Mouse (Mus musculus) intestine, postnatal 0 days (tissue): Measurements from ENCODE around the gene Gm28374. TPM values are rescaled to one million over a fixed set of nuclear protein-coding genes. Genes with fewer than 3 reads are reported as not detected.
A peak's percentile ranks its signal among the peaks of the same experiment; 100 is the strongest.

Source experiments
- ATAC-seq: fragments of 200-750 bp; cut with Nextera tagmentation; 2 replicates; pipeline ENCODE4 v1.8.0; 2017; ENCODE audit warnings: mild to moderate bottlenecking, moderate TSS enrichment, moderate library complexity
- H3K27ac ChIP-seq: fragments of 300-500 bp; sonication (generic); 2 replicates; pipeline ENCODE4 v1.5.1; 2014; ENCODE audit warnings: mild to moderate bottlenecking, low read depth, low read length, moderate library complexity
- H3K27me3 ChIP-seq: fragments of 300-500 bp; sonication (generic); replicated peaks from 2 replicates; pipeline ENCODE4 v1.6.1; 2014; ENCODE audit warnings: low read length, mixed read lengths; ENCODE audit not compliant: control insufficient read depth, insufficient read depth
- H3K36me3 ChIP-seq: fragments of 300-500 bp; sonication (generic); 2 replicates; pipeline ENCODE4 v1.6.1; 2014; ENCODE audit warnings: mild to moderate bottlenecking, moderate library complexity; ENCODE audit not compliant: control insufficient read depth, insufficient read depth
- H3K4me1 ChIP-seq: fragments of 300-500 bp; sonication (generic); replicated peaks from 2 replicates; pipeline ENCODE4 v1.6.1; 2014; ENCODE audit warnings: antibody characterized with exemption, low read length, mixed read lengths; ENCODE audit not compliant: control insufficient read depth, insufficient read depth
- H3K4me2 ChIP-seq: fragments of 300-500 bp; sonication (generic); replicated peaks from 2 replicates; pipeline ENCODE4 v1.6.1; 2014; ENCODE audit warnings: low read depth, mild to moderate bottlenecking, moderate library complexity
- H3K4me3 ChIP-seq: fragments of 300-500 bp; sonication (generic); 2 replicates; pipeline ENCODE4 v1.5.1; 2014; ENCODE audit warnings: low read depth, low read length
- H3K9ac ChIP-seq: fragments of 300-500 bp; sonication (generic); 2 replicates; pipeline ENCODE4 v1.6.1; 2014; ENCODE audit warnings: mild to moderate bottlenecking, low read depth, low read length
- H3K9me3 ChIP-seq: fragments of 300-500 bp; sonication (generic); 2 replicates; pipeline ENCODE4 v1.6.1; 2016; ENCODE audit warnings: mixed run types; ENCODE audit not compliant: control insufficient read depth
- CTCF ChIP-seq: sonication (generic); IDR thresholded peaks from 2 replicates; pipeline ENCODE4 v1.5.1; 2016; ENCODE audit warnings: low read depth, mild to moderate bottlenecking, control low read depth, antibody characterized with exemption, moderate library complexity
- WGBS: fragments of 180-500 bp; shearing (Covaris S2); extraction: QIAGEN DNeasy Blood & Tissue Kit; methylation state at CpG from one replicate; pipeline ENCODE4 v1.1.7; 2014; 5-methylcytosine and 5-hydroxymethylcytosine counted together
- polyA plus RNA-seq: library from polyadenylated mRNA; unstranded; fragments of >200 nt; fragmentation: Nextera tagmentation; extraction: Ambion mirVana; gene quantifications from 2 replicates; pipeline ENCODE4 v1.2.1, GENCODE M21; 2015

Gene Gm28374
- polyA plus RNA-seq, 1 experiment from 2014 or later, result 0.43 TPM

GRCm38 (mm10) chr19:6067724-6068415, 14.2 kb downstream of the Gm28374 start, which contains the start of gene Tm7sf2:
TSS of gene Tm7sf2 (minus strand) at chr19:6068373.
- TF ChIP-seq CTCF, result peak; percentile 23
- Histone ChIP-seq H3K9me3 (no peaks in the 10 kb centered on the region), H3K27me3 (no peaks in the 10 kb centered on the region), H3K4me3 (peak within 1 kb of the TSS; percentile 50), H3K36me3 (peaks cover 34% of the 10 kb centered on the region), H3K27ac (peak within 1 kb of the TSS; percentile 75), H3K4me2 (peak within 1 kb of the TSS; percentile 94), H3K9ac (peak within 1 kb of the TSS; percentile 50), H3K4me1 (no peaks in the 10 kb centered on the region)
- WGBS, result 6% methylated on average over 33 of the region's 33 CpGs
- ATAC-seq, result peak; percentile 90

GRCm38 (mm10) chr19:6067011-6067723, 14.9 kb downstream of the Gm28374 start:
- peak overlapping the region; percentile 94 for H3K4me2 ChIP-seq
- peak overlapping the region; percentile 50 for H3K4me3 ChIP-seq
- H3K4me1 ChIP-seq, result 0 out of 2 replicates have a peak, but pooled peaks cover 6% of the 10 kb centered on the region
- peak; percentile 61 for ATAC-seq
- H3K27ac ChIP-seq, result peak overlapping the region; percentile 75
- peak; percentile 93 for TF ChIP-seq CTCF
- peak overlapping the region; percentile 50 for H3K9ac ChIP-seq
- no peaks in the 10 kb centered on the region for H3K9me3 ChIP-seq
- H3K36me3 ChIP-seq, result peaks cover 29% of the 10 kb centered on the region
- H3K27me3 ChIP-seq, result no peaks in the 10 kb centered on the region
- under 1% methylated on average over 30 of the region's 30 CpGs for WGBS

- Histone ChIP-seq H3K27ac (no peak overlapping the region), H3K36me3 (peaks cover 28% of the 10 kb centered on the region)
- no peak for ATAC-seq
These were observed 15.5 kb downstream of the Gm28374 start for GRCm38 (mm10) chr19:6066571-6066970.

DNA sequence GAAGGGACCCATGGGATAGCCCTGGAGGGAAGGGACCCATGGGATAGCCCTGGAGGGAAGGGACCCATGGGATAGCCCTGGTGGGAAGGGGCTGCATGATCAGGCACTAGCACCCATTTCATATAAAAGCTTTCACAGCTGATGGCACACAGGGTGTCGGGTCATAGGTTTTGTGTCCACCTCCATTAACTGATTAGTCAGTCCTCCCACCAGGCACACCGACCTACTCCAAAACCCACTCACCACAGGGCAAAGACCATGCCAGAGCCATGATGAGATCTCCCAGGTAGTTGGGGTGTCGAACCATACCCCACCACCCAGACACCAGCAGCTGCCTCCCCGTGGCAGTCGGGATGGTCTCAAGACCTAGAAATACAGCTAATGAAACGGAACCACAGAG, 19.0 kb downstream of the Gm28374 start:
- Histone ChIP-seq H3K36me3 (0 out of 2 replicates have a peak, but pooled peaks cover 3% of the 10 kb centered on the region), H3K27me3 (no peaks in the 10 kb centered on the region), H3K9me3 (no peaks in the 10 kb centered on the region), H3K27ac (no peak overlapping the region), H3K4me1 (0 out of 2 replicates have a peak, but pooled peaks cover 8% of the 10 kb centered on the region), H3K4me3 (no peak overlapping the region), H3K4me2 (0 out of 2 replicates have a peak overlapping the region, but pooled peaks have one; percentile 96), H3K9ac (no peak overlapping the region)
- TF ChIP-seq CTCF, result no peak
- 92% methylated on average over 6 of the region's 6 CpGs for WGBS
- ATAC-seq, result no peak

More at GRCm38 (mm10) chr19:6066571-6066970, 15.5 kb downstream of the Gm28374 start:
- H3K9me3 ChIP-seq, result no peaks in the 10 kb centered on the region
- no peak overlapping the region for H3K9ac ChIP-seq
- H3K4me3 ChIP-seq, result peak overlapping the region; percentile 50
- WGBS, result 15% methylated on average over 5 of the region's 5 CpGs
- H3K27me3 ChIP-seq, result no peaks in the 10 kb centered on the region
- TF ChIP-seq CTCF, result no peak
- H3K4me2 ChIP-seq, result peak overlapping the region; percentile 94
- H3K4me1 ChIP-seq, result 0 out of 2 replicates have a peak, but pooled peaks cover 8% of the 10 kb centered on the region

- H3K27me3 ChIP-seq, result no peaks in the 10 kb centered on the region
- peak overlapping the region; percentile 94; the same call in 1 of the 2 replicates for H3K27ac ChIP-seq
- H3K4me2 ChIP-seq, result peak overlapping the region; percentile 96
These were observed 19.6 kb downstream of the Gm28374 start for GRCm38 (mm10) chr19:6062418-6062817.

More at GRCm38 (mm10) chr19:6062418-6062817, 19.6 kb downstream of the Gm28374 start:
- 30% methylated on average over 5 of the region's 5 CpGs for WGBS
- no peak for TF ChIP-seq CTCF
- ATAC-seq, result no peak
- peak overlapping the region; percentile 79 for H3K4me3 ChIP-seq
- H3K4me1 ChIP-seq, result 0 out of 2 replicates have a peak, but pooled peaks cover 8% of the 10 kb centered on the region
- peak overlapping the region; percentile 95 for H3K9ac ChIP-seq
- H3K36me3 ChIP-seq, result 0 out of 2 replicates have a peak, but pooled peaks cover 3% of the 10 kb centered on the region
- no peaks in the 10 kb centered on the region for H3K9me3 ChIP-seq
